Mouse (Mus musculus) fat pad, adult 2 months (tissue): ENCODE measurements around the gene Trmo.

ENCODE experiments used
- DNase-seq: peaks from one replicate; pipeline ENCODE4 v3.0.0-alpha.2; 2011; ENCODE audit warnings: low read depth, low spot score; ENCODE audit errors: extremely low read depth

Trmo gene

DNA sequence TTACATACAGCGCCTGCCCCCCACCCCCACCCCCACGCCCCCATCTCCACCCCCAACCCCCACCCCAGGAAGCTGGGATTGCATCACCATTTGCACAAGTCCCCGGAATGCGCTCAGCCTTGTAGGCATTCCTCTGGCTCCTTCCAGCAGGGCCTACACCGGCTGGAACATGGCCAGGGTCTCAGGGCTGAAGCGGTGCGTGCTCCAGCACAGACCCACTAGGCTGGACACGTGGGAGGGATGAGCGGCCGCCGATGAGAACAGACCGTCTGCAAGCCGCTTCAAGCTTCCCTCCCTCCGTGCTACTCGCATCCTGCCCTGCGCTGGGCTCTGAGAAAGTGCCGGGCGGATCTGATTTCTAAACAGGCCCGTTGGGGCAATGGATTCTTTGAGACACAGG lies 18.2 kb downstream of the Trmo start:
- DNase-seq: no peak

DNA sequence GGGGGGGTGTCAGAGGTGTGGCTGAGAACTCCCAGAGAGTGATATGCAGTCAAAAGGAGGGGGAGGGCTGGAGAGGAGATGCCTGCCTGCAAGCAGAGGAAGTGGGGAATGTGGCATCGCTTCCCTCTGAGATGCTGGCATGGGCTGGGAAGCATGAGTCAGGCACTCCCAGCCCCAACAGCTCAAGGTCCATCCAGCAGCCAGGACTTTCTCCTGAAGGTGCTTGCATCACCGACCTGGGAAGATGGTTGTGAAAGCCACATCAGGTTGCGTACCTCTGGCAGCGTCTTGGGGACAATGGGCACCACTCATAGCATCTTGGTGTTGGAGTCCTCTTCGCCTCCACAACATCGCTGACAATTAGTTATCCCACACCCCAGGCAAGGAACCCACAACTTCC lies 18.8 kb downstream of the Trmo start:
- peak; percentile 66 for DNase-seq

DNA sequence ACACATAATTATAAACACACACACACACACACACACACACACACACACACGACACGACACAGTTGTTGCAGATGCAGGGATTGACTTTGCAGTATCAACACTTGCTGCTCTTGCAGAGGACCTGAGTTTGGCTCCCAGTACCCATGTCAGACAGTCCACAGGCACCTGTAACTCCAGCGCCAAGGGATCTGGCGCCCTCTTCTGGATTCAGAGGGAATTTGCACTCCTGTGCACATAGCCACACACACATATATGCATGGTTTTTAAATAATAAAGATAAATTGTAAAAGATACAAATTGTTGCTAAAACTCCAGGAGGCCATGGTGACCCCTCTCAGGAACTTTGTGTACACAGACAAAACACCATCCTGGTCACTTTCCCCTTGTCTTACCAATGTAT lies 20.2 kb downstream of the Trmo start:
- DNase-seq: no peak

DNA sequence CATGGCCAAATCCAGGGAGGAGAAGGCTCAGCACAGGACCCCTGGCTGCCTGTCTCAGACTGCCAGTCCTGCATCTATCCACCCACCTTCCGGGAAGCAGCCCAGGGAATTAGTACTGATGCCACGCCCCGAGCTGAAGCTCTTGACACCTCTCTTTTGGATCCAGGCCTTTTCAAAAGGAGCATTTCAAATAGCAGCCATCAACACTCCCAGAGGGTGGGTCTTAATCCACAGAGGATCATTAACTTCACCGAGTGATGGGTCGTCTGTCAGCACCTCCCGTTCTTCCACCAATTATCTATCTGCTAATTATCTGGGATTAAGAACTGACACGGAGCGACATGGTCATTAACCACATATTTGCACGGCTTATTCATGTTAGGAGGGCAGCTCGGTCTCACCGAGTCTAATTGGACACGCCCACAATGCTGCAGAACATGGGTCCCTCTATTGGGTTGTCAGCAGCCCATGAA lies 21.7 kb downstream of the Trmo start:
- DNase-seq: no peak

DNA sequence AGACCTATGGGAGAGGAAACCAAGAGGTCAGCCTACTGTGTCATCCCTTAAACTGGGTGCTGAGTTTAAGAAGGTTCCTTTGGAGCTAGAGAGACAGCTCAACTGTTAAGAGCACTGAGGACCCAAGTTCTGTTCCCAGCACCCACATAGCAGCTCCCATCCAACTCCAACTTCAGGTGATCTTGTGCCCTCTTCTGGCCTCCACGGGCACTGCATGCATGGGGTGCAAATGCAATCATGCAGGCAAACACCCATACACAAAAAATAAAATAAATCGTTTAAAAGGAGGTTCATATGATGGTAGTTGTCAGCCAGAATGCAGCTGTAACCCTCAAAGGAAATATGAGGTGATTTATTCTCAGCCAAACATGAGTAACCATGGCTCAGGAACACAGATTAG lies 24.9 kb downstream of the Trmo start:
- DNase-seq: no peak

DNA sequence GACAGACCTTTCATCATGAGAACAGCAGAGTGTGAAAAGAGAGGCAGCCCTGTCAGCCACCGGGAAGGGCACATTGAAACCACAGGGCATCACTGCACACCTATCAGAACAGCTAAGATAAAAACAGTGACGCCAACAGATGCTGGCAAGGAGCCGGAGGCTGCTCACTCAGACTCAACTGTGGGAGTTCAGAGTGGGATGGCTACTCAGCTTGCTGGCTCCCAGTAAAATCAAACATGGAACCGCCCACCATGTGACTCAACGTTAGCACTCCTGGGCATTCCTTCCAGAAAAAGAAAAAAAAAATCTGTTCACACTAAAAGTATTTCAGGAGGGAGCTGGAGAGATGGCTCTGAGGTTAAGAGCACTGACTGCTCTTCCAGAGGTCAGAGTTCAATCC lies 28.0 kb downstream of the Trmo start:
- no peak for DNase-seq

DNA sequence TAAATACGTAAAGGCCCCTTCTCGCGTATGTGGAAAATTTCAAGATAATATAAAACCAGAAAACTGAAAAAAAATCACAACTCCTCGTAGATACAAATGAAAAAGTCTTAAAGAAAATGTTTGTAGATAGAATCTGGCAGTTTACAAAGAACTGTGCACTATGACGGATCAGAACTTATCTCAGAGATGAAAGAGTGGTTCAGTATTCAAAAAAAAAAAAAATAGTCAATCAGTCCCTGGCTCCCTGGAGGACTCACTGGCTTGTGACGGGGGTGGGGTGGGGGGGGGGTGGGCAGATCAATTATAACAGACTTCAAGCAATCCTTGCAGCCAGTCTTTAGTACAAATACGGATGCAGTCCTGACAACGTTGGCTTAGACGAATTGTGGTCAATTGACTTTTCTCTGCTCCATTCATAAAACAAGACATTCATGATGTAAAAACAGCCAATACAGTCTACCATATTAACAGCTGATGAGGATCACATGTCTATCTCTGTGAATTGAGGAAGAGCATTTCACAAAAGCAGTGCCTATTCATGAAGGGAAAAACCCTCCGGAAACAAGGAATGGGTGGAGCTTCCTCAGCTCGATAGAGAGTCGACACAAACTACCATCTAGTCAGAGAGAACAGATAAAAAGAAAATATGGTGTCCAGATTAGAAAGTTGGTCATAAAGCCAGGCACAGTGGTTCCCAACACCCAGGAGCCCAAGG lies 29.5 kb downstream of the Trmo start:
- DNase-seq: no peak

DNA sequence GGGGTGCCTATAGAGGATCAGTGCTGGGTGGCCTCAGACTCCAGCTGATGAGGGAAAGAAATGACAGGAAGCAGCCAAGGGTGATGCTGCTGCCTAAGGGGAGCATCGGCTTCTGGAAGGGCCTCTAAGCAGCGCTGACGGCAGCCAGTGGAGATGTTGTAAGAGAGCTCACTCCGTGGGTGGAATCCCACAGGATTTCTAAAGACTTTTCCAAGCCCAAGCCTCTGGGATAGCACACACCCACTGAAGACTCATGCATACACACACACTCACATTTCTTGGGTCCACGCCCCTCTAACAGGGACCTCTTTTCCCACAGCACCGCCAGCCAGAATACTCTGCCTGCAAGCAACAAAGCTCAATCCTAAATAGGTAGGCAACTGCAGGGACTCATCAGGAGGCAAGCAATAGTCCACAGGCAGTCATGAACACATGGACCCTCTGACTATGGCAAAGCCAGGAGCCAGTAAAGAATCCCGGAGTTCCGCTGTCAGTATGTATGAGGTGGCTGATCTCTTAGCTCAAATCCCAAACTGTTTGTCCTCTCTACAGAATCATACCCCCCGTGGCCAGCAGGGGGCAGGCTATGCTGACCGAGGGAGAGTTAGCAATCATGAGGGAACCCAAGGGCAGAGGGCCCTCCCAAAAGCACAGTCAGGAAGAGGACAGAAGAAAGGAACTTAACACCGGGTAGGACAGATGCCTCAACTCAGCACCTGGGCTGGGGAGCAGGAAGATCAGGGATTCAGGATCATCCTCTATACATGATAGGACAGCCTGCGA lies 32.7 kb downstream of the Trmo start:
- no peak for DNase-seq

DNA sequence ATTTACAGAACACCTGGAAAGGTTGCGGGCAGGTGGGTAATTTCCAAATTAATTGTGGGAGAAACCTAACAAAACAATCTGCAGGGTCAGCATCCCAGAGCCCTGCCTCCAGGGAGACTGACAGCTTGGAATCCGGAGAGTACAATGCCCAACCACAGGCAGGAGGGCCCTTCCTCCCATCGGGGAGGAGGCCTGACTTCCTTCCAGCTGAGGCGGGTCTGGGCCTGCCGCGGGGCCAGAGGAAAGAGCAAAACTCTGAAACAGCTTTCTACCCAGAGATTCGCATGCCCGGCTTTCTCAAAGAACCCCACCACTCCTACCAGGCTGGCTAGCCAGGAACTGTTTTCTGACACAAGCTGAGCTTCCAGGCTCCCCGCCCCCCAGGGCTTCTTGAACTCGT lies 36.2 kb downstream of the Trmo start:
- no peak for DNase-seq

DNA sequence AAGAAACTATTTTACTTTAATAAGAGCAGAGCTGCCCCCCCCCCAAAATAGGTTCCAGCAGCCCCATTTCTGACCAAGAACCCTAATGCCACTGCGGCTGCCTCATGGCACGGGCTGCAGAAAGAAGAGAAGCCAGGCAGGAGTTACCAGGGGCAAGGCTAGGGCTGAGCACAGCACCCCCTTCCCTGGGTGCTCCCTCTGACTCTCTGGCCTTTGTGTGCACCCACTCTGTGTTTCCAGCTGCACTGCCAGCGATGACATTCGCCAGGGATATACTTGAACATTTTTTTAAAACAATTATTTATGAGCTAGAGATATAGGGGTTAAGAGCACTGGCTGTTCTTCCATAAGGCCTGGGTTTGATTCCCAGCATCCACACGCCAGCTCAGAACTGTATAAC lies 39.7 kb downstream of the Trmo start:
- no peak for DNase-seq

DNA sequence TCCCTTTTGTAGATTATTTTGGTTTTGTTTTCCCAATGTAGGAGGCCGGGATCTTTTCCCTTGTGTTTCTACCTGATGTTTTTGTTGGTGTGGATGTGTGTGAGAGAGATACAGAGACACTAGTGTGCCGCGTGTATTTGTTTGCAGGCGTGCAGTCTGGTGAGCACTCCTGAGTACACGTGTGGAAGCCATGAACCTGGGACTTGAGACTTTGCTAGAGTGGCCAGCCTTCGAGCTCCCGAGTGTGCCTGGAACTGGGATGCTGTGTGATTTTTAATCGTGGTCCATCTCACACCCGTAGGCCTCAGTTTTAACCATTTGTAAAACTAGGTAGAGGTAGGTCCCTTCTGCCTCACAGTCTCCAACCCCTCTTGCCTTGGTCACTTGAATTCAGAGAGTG lies 40.3 kb downstream of the Trmo start:
- DNase-seq: no peak

DNA sequence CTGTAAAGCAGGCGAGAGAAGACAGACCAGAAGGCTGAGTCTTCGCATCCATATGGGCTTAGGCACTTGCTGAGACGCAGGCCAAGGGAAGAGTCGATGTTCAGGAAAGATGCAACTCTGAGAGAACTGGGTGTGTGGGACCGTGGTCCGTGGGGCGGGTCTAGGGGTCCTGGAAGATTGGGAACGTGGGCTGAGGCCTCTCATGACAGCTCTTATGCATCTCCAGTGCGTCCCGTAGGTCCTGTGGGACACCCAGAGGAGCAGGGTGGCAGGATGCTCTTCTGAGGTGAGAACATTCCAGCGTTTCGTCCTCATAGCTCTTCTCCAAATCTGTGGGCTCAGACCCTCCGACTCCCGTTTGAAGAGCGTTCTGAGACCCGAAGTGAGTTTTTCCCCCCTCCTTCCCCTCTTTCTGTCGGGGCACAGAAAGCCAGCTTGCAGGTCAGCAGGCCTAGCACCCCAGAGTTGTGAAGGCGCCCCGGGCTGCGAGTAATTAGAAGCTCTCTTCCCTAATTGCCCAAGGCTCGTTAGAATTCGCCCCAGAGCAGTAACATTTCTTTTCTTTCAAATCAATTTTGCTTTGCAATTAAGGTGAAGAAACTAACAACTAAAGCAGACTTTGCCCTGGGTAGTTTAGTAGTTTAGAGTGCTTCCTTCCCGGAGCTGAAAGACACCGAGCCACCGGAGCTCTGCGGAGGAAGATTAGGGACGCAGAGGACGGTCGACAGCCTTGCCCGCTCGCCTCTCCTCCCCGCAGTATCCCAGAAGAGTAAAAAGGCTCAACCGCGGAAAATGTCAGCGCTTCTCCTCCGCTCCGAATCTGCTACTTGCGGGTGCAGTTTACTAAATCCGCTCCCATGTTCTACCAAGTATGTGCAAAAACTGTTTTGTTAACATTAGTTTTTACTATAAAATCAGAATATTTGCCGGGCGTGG lies 41.4 kb downstream of the Trmo start:
- DNase-seq: no peak

DNA sequence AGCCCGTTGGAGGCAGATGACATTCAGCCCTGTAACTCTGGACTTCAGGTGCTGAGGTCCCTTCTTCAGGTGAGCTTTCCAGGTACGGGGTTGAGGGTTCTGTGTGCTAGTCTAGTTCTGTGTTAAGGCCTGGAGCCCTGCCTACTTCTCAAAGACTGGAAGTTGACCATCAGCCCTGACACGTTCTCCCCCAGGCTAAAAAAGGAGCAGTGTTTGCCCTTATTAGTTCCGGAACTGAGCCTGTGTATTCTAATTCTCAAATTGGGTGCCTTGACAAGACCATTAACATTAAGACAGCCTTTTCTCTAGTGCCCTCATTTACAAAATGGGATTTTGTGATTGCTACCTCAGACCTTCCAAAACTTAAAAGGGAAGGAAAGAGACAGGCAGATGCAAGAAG lies 42.1 kb downstream of the Trmo start:
- DNase-seq: no peak

DNA sequence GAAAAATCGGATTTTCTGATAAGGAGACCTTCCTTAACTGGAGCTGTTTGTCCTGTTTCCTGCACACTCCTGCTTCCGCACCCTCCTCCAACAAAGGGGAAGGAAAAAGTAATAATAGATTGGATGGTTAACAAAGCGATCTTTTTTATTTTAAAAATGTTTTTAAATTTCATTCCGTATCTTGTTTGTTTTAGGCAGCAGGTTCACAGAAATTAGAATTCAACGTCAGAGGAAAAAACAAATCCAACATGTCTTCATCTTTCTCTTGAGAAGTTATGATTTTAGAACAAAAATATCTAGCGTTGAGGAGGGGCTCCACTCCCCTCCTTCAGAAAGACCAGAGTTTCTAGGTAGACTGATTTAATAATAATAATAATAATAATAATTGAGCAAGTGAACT lies 43.0 kb downstream of the Trmo start:
- DNase-seq: no peak

DNA sequence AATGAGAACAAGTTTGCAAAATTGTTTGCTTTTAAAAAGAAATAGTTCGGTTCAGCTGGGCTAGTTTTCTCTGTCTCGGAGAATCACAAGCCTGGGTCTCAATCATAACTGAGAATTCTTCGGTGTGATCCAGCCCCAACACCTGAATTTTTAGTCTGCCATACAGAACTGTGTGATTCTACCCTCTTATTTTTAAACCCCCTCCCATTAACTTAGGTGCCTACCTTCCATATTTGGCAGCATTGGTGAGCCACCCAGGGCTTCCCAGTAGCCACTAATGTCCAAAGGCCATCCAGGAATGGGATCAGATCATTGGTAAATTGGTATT lies 43.5 kb downstream of the Trmo start:
- no peak for DNase-seq

DNA sequence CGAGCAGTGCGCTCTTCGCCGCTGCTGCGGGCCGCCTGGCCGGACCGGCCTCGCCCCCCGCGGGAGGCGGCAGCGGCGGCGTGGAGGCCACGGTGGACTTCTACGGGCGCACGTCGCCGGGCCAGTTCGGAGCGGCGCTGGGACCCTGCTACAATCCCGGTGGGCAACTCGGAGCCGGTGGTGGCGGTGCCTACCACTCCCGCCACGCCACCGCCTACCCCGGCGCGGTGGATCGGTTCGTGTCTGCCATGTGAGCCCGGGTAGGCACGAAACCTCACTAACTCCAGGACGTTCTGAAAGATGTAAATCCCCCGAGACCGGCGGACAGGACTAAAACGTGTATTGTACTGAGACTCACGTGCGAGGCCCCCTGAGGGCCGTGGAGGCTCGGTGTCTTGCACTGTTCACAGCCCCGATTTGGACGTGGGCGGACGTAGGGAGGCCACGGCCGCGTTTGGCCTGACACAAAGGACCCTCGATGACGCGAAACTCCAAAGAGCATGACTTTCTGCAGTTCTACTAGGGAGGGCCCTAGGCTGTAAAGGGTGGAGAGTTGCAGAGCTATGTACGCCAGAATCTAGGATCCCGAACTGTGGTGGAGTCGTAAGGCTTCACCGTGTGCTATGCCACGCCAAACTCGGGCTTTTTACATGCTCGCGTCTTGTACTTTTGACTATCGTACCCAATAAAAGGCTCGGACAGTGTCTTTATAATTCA lies 44.0 kb downstream of the Trmo start:
- no peak for DNase-seq

DNA sequence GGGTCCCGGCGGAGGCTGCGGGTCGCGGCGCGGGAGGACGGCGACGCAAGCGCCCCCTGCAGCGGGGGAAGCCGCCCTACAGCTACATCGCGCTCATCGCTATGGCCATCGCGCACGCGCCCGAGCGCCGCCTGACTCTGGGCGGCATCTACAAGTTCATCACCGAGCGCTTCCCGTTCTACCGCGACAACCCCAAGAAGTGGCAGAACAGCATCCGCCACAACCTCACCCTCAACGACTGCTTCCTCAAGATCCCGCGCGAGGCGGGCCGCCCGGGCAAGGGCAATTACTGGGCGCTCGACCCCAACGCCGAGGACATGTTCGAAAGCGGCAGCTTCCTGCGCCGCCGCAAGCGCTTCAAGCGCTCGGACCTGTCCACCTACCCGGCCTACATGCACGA lies 44.9 kb downstream of the Trmo start:
- no peak for DNase-seq

DNA sequence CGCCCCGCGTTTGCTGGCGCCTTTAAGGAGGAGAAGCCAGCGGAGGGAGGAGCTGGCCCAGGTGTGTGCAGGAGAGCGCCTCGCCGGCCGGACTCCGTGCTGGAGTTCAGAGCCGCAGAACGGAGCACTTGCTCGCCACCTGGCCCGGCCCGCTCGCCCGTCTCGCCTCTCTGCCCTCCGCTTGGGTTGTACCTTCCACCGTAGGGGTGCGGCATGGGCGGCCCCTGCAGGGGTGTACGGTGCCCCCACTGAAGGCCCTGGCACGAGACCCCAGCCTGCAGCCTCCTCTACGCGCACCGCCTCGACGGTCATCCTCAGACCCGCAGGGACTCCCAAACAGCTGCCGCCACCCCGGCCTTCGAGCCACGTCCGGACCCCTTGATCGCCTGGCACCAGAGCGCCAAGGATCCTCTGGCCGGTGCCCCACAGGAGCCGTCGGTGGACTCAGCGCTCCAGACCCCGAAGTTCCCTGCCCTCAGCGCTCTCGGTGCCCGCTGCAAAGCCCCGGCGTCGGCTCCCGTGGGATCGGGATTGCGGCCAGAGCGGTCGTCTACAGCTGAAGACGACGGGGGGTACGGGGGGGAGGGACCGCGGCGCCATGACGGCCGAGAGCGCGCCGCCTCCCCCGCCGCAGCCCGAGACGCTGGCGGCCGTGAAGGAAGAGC lies 45.5 kb downstream of the Trmo start, which contains the start of gene Foxe1:
Foxe1 (plus strand) TSS at position 14 of the 665 bp plus-strand sequence.
- DNase-seq: no peak

DNA sequence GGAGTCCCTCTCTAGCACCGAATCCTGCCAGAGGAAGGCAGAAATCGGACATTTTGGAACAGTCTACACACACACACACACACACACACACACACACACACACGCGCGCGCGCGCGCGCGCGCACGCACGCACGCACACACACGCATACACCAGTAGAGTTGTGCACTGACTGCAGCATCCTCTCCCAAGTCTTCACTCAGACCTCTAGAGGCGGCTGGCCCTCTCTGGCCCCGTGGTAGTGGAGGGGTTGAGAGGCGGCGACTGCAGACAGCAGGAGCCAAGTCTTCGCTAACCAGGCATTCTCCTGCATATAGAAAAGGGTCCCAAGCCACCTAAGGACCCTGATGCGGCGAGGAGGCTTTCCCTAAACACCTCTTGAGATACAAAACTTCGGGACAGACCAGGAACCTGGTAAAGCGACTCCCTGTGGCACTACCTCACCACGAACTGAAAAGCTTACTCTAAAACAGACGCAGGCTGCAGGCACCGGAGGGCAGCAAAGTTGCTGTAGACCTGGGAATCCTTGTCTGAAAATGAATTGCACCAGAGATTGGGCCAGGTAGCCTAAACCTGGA lies 46.4 kb downstream of the Trmo start:
- DNase-seq: no peak
